Mouse (Mus musculus) bone marrow macrophage, adult 2 months (primary cell): ENCODE measurements around the gene Nsun4.

Source experiments
- CTCF ChIP-seq: IDR thresholded peaks from 2 replicates; pipeline ENCODE4 v1.5.1; 2012; ENCODE audit warnings: low read depth, mild to moderate bottlenecking, low read length, moderate library complexity
- POLR2A ChIP-seq: IDR thresholded peaks from 2 replicates; pipeline ENCODE4 v1.6.1; 2012; ENCODE audit warnings: mild to moderate bottlenecking, low read depth, low read length, borderline replicate concordance

DNA sequence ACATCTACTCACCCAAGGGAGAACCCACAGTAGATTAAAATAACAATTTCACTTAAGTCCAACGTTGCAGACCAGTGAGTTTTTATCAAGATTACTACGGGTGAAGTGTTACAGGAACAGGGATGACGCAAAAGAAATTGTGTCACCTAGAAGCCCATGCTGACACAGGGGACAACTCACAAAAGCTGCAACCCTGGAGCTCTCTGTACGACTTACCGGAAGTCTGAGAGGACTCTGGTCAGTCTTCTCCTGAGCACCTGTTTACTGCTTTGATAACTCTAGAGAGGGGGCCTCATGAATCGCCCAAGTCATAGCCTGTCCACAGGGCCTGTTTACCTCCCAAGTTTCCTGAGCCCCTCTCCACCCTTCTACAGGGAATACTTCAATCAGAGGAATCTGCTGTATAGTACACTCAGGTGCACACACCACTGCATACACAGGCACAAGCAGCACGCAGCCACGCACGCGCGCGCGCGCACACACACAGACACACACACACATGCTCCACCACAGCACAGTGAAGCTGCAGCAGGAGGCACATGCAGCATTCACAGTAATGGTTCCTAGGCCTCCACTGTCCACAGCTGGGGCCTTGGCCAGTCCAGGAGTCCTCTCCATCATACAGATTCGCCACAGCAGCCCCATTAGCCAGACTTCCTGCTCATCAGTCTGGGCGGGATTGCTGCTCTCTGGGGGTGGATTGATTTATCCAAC lies 58.9 kb downstream of the Nsun4 start:
- TF ChIP-seq CTCF (no peak), POLR2A (no peak)
